Mouse (Mus musculus): Measurements from ENCODE around the gene Hist2h3c1. TPM values are rescaled to one million over a fixed set of nuclear protein-coding genes. Genes with fewer than 3 reads are reported as not detected.

The Hist2h3c1 gene
- not detected for polyA plus RNA-seq (2012; fragmentation: generic; extraction: Trizol)

GRCm38 (mm10) chr3:96246427-96246856 is at the start of gene Hist2h3c1:
Hist2h3c1 (plus strand) TSS chr3:96246685.

GRCm38 (mm10) chr3:96219661-96220130 is 26.8 kb upstream of the Hist2h3c1 start, which contains the start of the genes Bola1 and Hist2h2ab:
Bola1 (minus strand) TSS chr3:96219709.
Hist2h2ab (plus strand) TSS chr3:96219865.

GRCm38 (mm10) chr3:96220765-96221639 is 25.5 kb upstream of the Hist2h3c1 start, which contains the start of the genes Hist2h2ac and Hist2h2be:
Hist2h2ac (minus strand) TSS chr3:96220880.
Hist2h2be (plus strand) TSS chr3:96221119.

GRCm38 (mm10) chr3:96238954-96239793 is 7.3 kb upstream of the Hist2h3c1 start, which contains the start of gene Hist2h3c2:
Hist2h3c2 (minus strand) TSS chr3:96239127.

GRCm38 (mm10) chr3:96239949-96240798 is 6.3 kb upstream of the Hist2h3c1 start, which contains the start of gene Hist2h2aa2:
Hist2h2aa2 (minus strand) TSS chr3:96240276.

GRCm38 (mm10) chr3:96245003-96245886 is 1.2 kb upstream of the Hist2h3c1 start, which contains the start of gene Hist2h2aa1:
Hist2h2aa1 (plus strand) TSS chr3:96245497.

GRCm38 (mm10) chr3:96262979-96263550 is 16.6 kb downstream of the Hist2h3c1 start, which contains the start of gene Hist2h4:
Hist2h4 (minus strand) TSS chr3:96263311.

GRCm38 (mm10) chr3:96268051-96268775 is 21.7 kb downstream of the Hist2h3c1 start, which contains the start of gene Hist2h3b:
Hist2h3b (plus strand) TSS chr3:96268654.

GRCm38 (mm10) chr3:96269511-96270474 is 23.3 kb downstream of the Hist2h3c1 start, which contains the start of gene Hist2h2bb:
Hist2h2bb (plus strand) TSS chr3:96269752.

GRCm38 (mm10) chr3:96293787-96294186 is 47.3 kb downstream of the Hist2h3c1 start, which contains the start of gene Fcgr1:
Fcgr1 (minus strand) TSS chr3:96293969.

Other genes with a start within 250 kb of the Hist2h3c1 start
- gene Vps45, start 188.2 kb upstream of the Hist2h3c1 start, polyA plus RNA-seq (2012; fragmentation: generic; extraction: Trizol) = 10 to 100 TPM in 1 of 2 experiments, 1 to 10 TPM in 1; 7.1 to 20.4 TPM
- 10 to 100 TPM in 1 of 2 experiments, 1 to 10 TPM in 1; 1.8 to 10.6 TPM for gene Otud7b, start 142.2 kb upstream of the Hist2h3c1 start, polyA plus RNA-seq (2012; fragmentation: generic; extraction: Trizol)
- gene Mtmr11, start 84.7 kb upstream of the Hist2h3c1 start, polyA plus RNA-seq (2012; fragmentation: generic; extraction: Trizol) = 10 to 100 TPM; 21.0 to 25.2 TPM
- 100 to 1,000 TPM in 1 of 2 experiments, 10 to 100 TPM in 1; 82.8 to 105 TPM for gene Sf3b4, start 74.4 kb upstream of the Hist2h3c1 start, polyA plus RNA-seq (2012; fragmentation: generic; extraction: Trizol)
- 1 to 10 TPM in 1 of 2 experiments, under 1 TPM in 1; 0.49 to 1.7 TPM for gene Sv2a, start 65.5 kb upstream of the Hist2h3c1 start, polyA plus RNA-seq (2012; fragmentation: generic; extraction: Trizol)
- gene Bola1, start 27.0 kb upstream of the Hist2h3c1 start, polyA plus RNA-seq (2012; fragmentation: generic; extraction: Trizol) = 10 to 100 TPM; 87.3 to 88.9 TPM
- gene Hist2h2ab, start 26.8 kb upstream of the Hist2h3c1 start, polyA plus RNA-seq (2012; fragmentation: generic; extraction: Trizol) = under 1 TPM; 0.43 to 0.59 TPM
- gene Hist2h2ac, start 25.8 kb upstream of the Hist2h3c1 start, polyA plus RNA-seq (2012; fragmentation: generic; extraction: Trizol) = 1 to 10 TPM; 2.5 to 5.6 TPM
- gene Hist2h2be, start 25.6 kb upstream of the Hist2h3c1 start, polyA plus RNA-seq (2012; fragmentation: generic; extraction: Trizol) = 1 to 10 TPM in 1 of 2 experiments, under 1 TPM in 1; 0.23 to 1.7 TPM
- gene Hist2h3c2, start 7.6 kb upstream of the Hist2h3c1 start, polyA plus RNA-seq (2012; fragmentation: generic; extraction: Trizol) = 10 to 100 TPM in 1 of 2 experiments, 1 to 10 TPM in 1; 5.7 to 15.8 TPM
- 100 to 1,000 TPM in 1 of 2 experiments, 10 to 100 TPM in 1; 42.0 to 222 TPM for gene Hist2h2aa2, start 6.4 kb upstream of the Hist2h3c1 start, polyA plus RNA-seq (2012; fragmentation: generic; extraction: Trizol)
- under 1 TPM in 1 of 2 experiments, not detected in 1; 0.22 TPM for gene Hist2h2aa1, start 1.2 kb upstream of the Hist2h3c1 start, polyA plus RNA-seq (2012; fragmentation: generic; extraction: Trizol)
- 1 to 10 TPM in 1 of 2 experiments, under 1 TPM in 1; 0.79 to 1.4 TPM for gene Hist2h4, start 16.6 kb downstream of the Hist2h3c1 start, polyA plus RNA-seq (2012; fragmentation: generic; extraction: Trizol)
- 10 to 100 TPM in 1 of 2 experiments, 1 to 10 TPM in 1; 4.2 to 21.2 TPM for gene Hist2h3b, start 22.0 kb downstream of the Hist2h3c1 start, polyA plus RNA-seq (2012; fragmentation: generic; extraction: Trizol)
- gene Hist2h2bb, start 23.1 kb downstream of the Hist2h3c1 start, polyA plus RNA-seq (2012; fragmentation: generic; extraction: Trizol) = 10 to 100 TPM in 1 of 2 experiments, 1 to 10 TPM in 1; 5.7 to 13.1 TPM
- gene Fcgr1, start 47.3 kb downstream of the Hist2h3c1 start, polyA plus RNA-seq (2012; fragmentation: generic; extraction: Trizol) = under 1 TPM in 1 of 2 experiments, not detected in 1; 0.34 TPM
- gene BC107364, start 205.6 kb downstream of the Hist2h3c1 start, polyA plus RNA-seq (2012; fragmentation: generic; extraction: Trizol) = not detected